Mouse (Mus musculus): ENCODE measurements around the gene Bnip3.

Gene Bnip3

GRCm38 (mm10) chr7:138910193-138910562 is 859 bp upstream of the Bnip3 start:
- ChIA-PET POLR2A (interaction anchor here in 3 of 4 experiments (0.7 to 1.9 kb wide), 15 partner anchors 9 to 64 kb away, joined by 3 to 15 read pairs (median 3); partner anchors contain the start of genes Mapk1ip1 (in 2 of the 3) and Ppp2r2d (in 2 of the 3)), CTCF (interaction anchor here in 3 of 4 experiments (0.6 to 1.8 kb wide), 8 partner anchors 9 to 70 kb away, joined by 3 to 10 read pairs (median 4); no protein-coding TSS in a partner anchor)

GRCm38 (mm10) chr7:138908768-138909276 is 497 bp downstream of the Bnip3 start:
- ChIA-PET POLR2A (interaction anchor here in 2 of 4 experiments (1.0 to 3.0 kb wide), 6 partner anchors 15 to 1472 kb away, joined by 3 to 29 read pairs (median 3); partner anchors contain the start of genes Mapk1ip1 (in 1 of the 2) and Ppp2r2d (in 1 of the 2)), CTCF (interaction anchor here in 2 of 4 experiments (1.2 to 1.8 kb wide), 2 partner anchors 14 to 15 kb away, joined by 3 to 6 read pairs; no protein-coding TSS in a partner anchor)

GRCm38 (mm10) chr7:138907976-138908375 is 1.3 kb downstream of the Bnip3 start:
- ChIA-PET POLR2A (interaction anchor here (0.8 to 3.0 kb wide), 12 partner anchors 10 to 1471 kb away, joined by 3 to 29 read pairs (median 3); partner anchors contain the start of genes Mapk1ip1 (in 1 of the 4) and Ppp2r2d (in 1 of the 4)), CTCF (interaction anchor here in 3 of 4 experiments (0.7 to 1.8 kb wide), 4 partner anchors 14 to 125 kb away, joined by 3 to 8 read pairs (median 6); no protein-coding TSS in a partner anchor)

GRCm38 (mm10) chr7:138907043-138907442 is 2.3 kb downstream of the Bnip3 start:
- CTCF ChIA-PET = interaction anchor here (0.6 to 1.8 kb wide), 6 partner anchors 12 to 72 kb away, joined by 3 to 7 read pairs (median 4); no protein-coding TSS in a partner anchor
- POLR2A ChIA-PET = interaction anchor here (0.7 to 3.2 kb wide), 23 partner anchors 9 to 306 kb away, joined by 3 to 29 read pairs (median 4); partner anchors contain the start of genes Mapk1ip1 (in 2 of the 4), Ppp2r2d (in 2 of the 4), Lrrc27 (in 1 of the 4) and Stk32c (in 1 of the 4)

GRCm38 (mm10) chr7:138906441-138906840 is 2.9 kb downstream of the Bnip3 start:
- POLR2A ChIA-PET = interaction anchor here in 3 of 4 experiments (0.9 to 3.2 kb wide), 18 partner anchors 8 to 307 kb away, joined by 3 to 29 read pairs (median 4); partner anchors contain the start of genes Mapk1ip1 (in 2 of the 3), Ppp2r2d (in 2 of the 3), Lrrc27 (in 1 of the 3) and Stk32c (in 1 of the 3)
- CTCF ChIA-PET = interaction anchor here in 3 of 4 experiments (0.6 to 3.9 kb wide), 8 partner anchors 12 to 959 kb away, joined by 3 to 15 read pairs (median 4); no protein-coding TSS in a partner anchor

- POLR2A ChIA-PET = interaction anchor here in 2 of 4 experiments (1.0 to 2.3 kb wide), 4 partner anchors 10 to 58 kb away, joined by 3 to 10 read pairs (median 6); partner anchors contain the start of genes Mapk1ip1 (in 1 of the 2) and Ppp2r2d (in 1 of the 2)
- CTCF ChIA-PET = interaction anchor here in 2 of 4 experiments (0.6 to 3.9 kb wide), 3 partner anchors 19 to 947 kb away, joined by 3 to 15 read pairs (median 4); no protein-coding TSS in a partner anchor
Observed at GRCm38 (mm10) chr7:138903886-138904435, 5.4 kb downstream of the Bnip3 start.

GRCm38 (mm10) chr7:138898743-138899142 is 10.6 kb downstream of the Bnip3 start:
- CTCF ChIA-PET = interaction anchor here in 2 of 4 experiments (0.6 to 1.6 kb wide), 3 partner anchors 20 to 366 kb away, joined by 3 read pairs; no protein-coding TSS in a partner anchor
- POLR2A ChIA-PET = interaction anchor here in 2 of 4 experiments (1.0 to 2.3 kb wide), 6 partner anchors 9 to 49 kb away, joined by 3 to 9 read pairs (median 5); no protein-coding TSS in a partner anchor

- CTCF ChIA-PET = interaction anchor here in 2 of 4 experiments (0.6 to 1.1 kb wide), 3 partner anchors 21 to 403 kb away, joined by 3 to 5 read pairs (median 3); no protein-coding TSS in a partner anchor
- POLR2A ChIA-PET = interaction anchor here in 2 of 4 experiments (1.0 to 2.3 kb wide), 8 partner anchors 9 to 49 kb away, joined by 3 to 9 read pairs (median 5); no protein-coding TSS in a partner anchor
Observed at GRCm38 (mm10) chr7:138898122-138898521, 11.2 kb downstream of the Bnip3 start.

- ChIA-PET POLR2A (interaction anchor here in 3 of 4 experiments (0.6 to 7.4 kb wide), 21 partner anchors 8 to 503 kb away, joined by 3 to 95 read pairs (median 4); partner anchors contain the start of genes Mapk1ip1 (in 2 of the 3), Ppp2r2d (in 2 of the 3) and Inpp5a (in 1 of the 3)), CTCF (interaction anchor here in 2 of 4 experiments (1.3 to 1.4 kb wide), 2 partner anchors 38 kb away, joined by 3 to 4 read pairs; no protein-coding TSS in a partner anchor)
Observed at GRCm38 (mm10) chr7:138885365-138886289, 23.7 kb downstream of the Bnip3 start.

- CTCF ChIA-PET = interaction anchor here in 2 of 4 experiments (1.0 to 1.6 kb wide), 3 partner anchors 10 to 40 kb away, joined by 3 to 6 read pairs (median 5); partner anchors contain the start of genes Mapk1ip1 (in 1 of the 2) and Ppp2r2d (in 1 of the 2)
- POLR2A ChIA-PET = interaction anchor here in 3 of 4 experiments (0.8 to 7.4 kb wide), 11 partner anchors 8 to 34 kb away, joined by 3 to 95 read pairs (median 5); no protein-coding TSS in a partner anchor
Observed at GRCm38 (mm10) chr7:138883724-138884123, 25.6 kb downstream of the Bnip3 start.

GRCm38 (mm10) chr7:138875031-138875430 is 34.3 kb downstream of the Bnip3 start:
- CTCF ChIA-PET = interaction anchor here in 2 of 4 experiments (0.5 to 1.3 kb wide), 2 partner anchors 49 to 209 kb away, joined by 4 read pairs; no protein-coding TSS in a partner anchor
- POLR2A ChIA-PET = interaction anchor here in 3 of 4 experiments (1.0 to 13.0 kb wide), 9 partner anchors 10 to 25 kb away, joined by 3 to 127 read pairs (median 9); no protein-coding TSS in a partner anchor

GRCm38 (mm10) chr7:138872956-138873355 is 36.4 kb downstream of the Bnip3 start:
- CTCF ChIA-PET = interaction anchor here in 2 of 4 experiments (0.6 to 1.7 kb wide), 2 partner anchors 10 to 32 kb away, joined by 4 read pairs; no protein-coding TSS in a partner anchor
- POLR2A ChIA-PET = interaction anchor here in 3 of 4 experiments (0.8 to 13.0 kb wide), 10 partner anchors 9 to 32 kb away, joined by 3 to 127 read pairs (median 6); no protein-coding TSS in a partner anchor

GRCm38 (mm10) chr7:138868316-138868715 is 41.0 kb downstream of the Bnip3 start:
- ChIA-PET CTCF (no interaction called here), POLR2A (interaction anchor here in 2 of 4 experiments (0.7 to 13.0 kb wide), 5 partner anchors 13 to 17 kb away, joined by 3 to 127 read pairs (median 95); no protein-coding TSS in a partner anchor)

GRCm38 (mm10) chr7:138867286-138867685 is 42.0 kb downstream of the Bnip3 start:
- ChIA-PET POLR2A (interaction anchor here in 2 of 4 experiments (0.8 to 13.0 kb wide), 6 partner anchors 12 to 18 kb away, joined by 6 to 115 read pairs (median 22); no protein-coding TSS in a partner anchor), CTCF (interaction anchor here in 1 of 4 experiments (0.8 kb wide), 1 partner anchor 39 kb away, joined by 3 read pairs; no protein-coding TSS in a partner anchor)

- ChIA-PET CTCF (no interaction called here), POLR2A (interaction anchor here in 3 of 4 experiments (0.7 to 13.0 kb wide), 13 partner anchors 8 to 27 kb away, joined by 3 to 115 read pairs (median 9); no protein-coding TSS in a partner anchor)
Observed at GRCm38 (mm10) chr7:138864776-138865175, 44.5 kb downstream of the Bnip3 start.

- CTCF ChIA-PET = interaction anchor here in 1 of 4 experiments (0.8 kb wide), 1 partner anchor 18 kb away, joined by 3 read pairs; the partner anchor contains the start of genes Mapk1ip1 and Ppp2r2d
- POLR2A ChIA-PET = interaction anchor here in 3 of 4 experiments (0.6 to 13.0 kb wide), 17 partner anchors 8 to 28 kb away, joined by 3 to 115 read pairs (median 5); partner anchors contain the start of genes Mapk1ip1 (in 1 of the 3) and Ppp2r2d (in 1 of the 3)
Observed at GRCm38 (mm10) chr7:138863950-138864572, 45.3 kb downstream of the Bnip3 start.

All from embryonic stem cell, embryonic (primary cell).